Mouse (Mus musculus) cerebellum, adult 9-11 months (tissue): ENCODE measurements around the gene Arglu1.

Source experiments
- DNase-seq: peaks from one replicate; pipeline ENCODE4 v3.0.0; 2022

The Arglu1 gene

DNA sequence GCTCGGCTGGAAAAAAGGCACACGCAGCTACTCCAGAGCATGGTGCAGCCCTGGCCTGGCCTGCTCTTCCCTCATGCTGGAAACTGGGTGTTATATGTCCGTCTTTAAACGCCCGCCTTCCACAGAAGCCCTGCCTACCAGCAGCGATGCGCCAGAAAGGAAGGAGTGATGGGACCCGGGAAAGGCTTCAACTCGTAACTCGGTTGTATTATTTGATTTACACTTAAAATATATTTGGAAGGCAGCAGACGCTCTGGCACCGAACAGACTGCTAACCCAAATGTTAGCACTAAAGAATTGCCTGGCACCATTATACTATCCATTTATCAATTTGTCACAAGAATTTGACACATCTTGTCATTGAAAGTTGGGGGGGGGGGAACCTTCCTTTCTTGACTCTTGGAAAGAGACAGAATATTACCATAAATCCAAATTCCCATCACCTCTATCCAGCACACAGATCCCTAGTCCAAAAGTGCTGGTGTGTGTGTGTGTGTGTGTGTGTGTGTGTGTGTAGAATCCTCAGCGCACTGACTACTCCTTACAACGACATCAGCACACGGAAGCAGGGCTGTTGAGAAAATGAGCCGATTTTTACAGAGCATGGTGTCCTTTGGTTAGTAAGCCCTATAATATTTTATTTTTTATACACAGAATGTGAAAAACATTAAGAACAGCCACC, 68.9 kb downstream of the Arglu1 start:
- no peak for DNase-seq

DNA sequence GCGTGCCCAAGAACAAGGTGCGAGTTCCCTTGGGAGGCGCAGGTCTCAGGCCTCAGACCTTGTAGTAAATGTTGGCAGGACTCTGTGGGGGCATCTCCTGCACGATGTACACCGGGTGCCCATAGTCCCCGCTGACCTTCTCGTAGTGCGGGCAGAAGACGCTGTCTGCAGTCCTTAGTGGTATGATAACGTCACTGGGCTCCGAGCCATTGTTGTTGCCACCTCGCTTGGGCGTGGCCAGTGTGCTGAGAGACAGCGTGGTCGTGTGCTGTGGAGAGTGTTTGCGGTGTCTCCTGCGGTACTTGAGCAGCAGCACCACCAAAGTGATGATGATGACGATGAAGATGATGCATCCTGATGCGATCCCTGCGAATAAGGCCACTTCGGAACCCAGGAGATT, 69.8 kb downstream of the Arglu1 start:
- DNase-seq = no peak

DNA sequence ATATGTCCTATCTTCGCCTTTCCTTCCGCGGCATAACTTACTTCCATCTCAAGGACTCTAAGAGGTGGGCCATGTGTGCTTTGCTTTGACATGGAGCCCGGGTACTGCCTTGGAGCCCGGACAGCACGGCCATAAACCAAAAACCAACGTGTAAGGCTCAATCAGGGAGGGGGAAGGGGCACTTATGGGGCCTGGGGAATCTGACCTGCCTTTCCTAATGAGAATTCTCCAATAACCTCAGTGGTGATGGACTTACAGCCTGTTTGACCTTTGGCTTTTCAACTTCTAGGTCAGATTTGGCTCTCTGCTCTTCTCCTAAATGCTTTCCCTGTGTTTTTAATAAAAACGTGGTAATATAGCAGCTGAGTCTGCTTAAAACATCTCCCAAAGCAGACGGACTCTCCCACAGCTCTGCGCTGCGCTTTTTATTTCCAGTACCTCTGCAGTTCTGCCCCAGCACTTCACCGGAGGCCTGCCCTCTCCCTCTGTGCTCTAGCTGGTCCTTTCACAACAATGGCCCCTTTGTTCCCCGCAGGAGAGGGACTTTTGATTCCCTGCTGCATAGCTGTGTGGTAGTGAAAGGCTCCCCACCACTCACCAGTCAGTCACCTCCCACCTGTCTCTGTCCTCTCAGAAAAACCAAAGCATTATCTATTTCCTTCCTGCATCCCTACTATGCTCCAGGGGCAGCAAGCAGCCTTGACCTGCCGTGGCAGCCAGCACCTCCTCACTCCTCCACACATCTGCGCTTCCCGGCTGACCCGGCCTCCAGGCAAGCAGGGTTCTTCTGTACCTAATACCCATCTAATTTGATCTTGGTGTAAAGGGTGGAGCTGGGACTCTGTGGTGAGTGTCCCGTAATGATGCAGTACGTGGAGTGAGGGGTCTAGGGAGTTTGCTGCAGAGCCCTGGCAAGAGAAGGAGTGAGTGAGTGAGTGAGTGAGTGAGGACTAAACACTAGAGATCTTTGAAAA, 70.8 kb downstream of the Arglu1 start:
- DNase-seq = no peak
